Comparison of ENCODE assay signal across 8 mouse cellular contexts in genomic region chr10:72653797-72654196, GRCm38 (mm10). TPM values are rescaled to one million over a fixed set of nuclear protein-coding genes. Genes with fewer than 3 reads are reported as not detected.
DNase-seq lines count a peak whose midpoint lies in the region; ATAC-seq and TF ChIP-seq lines count a peak whose summit lies in the region.

No protein-coding gene starts in this region.

- H3K27ac ChIP-seq in heart, embryonic 13.5 days (replicated peaks), result peak overlapping the region; percentile 96
- H3K27ac ChIP-seq in forebrain, embryonic 15.5 days (replicated peaks), result peak overlapping the region; percentile 97
- peak overlapping the region; percentile 83 for H3K27ac ChIP-seq in liver, embryonic 16.5 days (ENCODE audit: low read length)

- H3K27me3 ChIP-seq in heart, embryonic 13.5 days (replicated peaks), result no peaks in the 10 kb centered on the region
- no peaks in the 10 kb centered on the region for H3K27me3 ChIP-seq in E14TG2a.4 (ENCODE audit: insufficient read depth, low read length)
- no peaks in the 10 kb centered on the region for H3K27me3 ChIP-seq in forebrain, embryonic 15.5 days
- no peaks in the 10 kb centered on the region for H3K27me3 ChIP-seq in liver, embryonic 16.5 days (ENCODE audit: control insufficient read depth, insufficient read depth, low read depth, low read length)

- peak overlapping the region; percentile 79 for H3K4me2 ChIP-seq in heart, embryonic 13.5 days
- H3K4me2 ChIP-seq in forebrain, embryonic 15.5 days (replicated peaks), result peak overlapping the region; percentile 52
- H3K4me2 ChIP-seq in liver, embryonic 16.5 days (ENCODE audit: low read depth, low read length), result peak overlapping the region; percentile 74

- no peak for TF ChIP-seq CTCF in E14TG2a.4 (conservative IDR thresholded peaks at IDR 0.05; ENCODE audit: low read length)

- H3K4me1 ChIP-seq in heart, embryonic 13.5 days, result peaks cover 26% of the 10 kb centered on the region
- H3K4me1 ChIP-seq in E14TG2a.4 (replicated peaks; ENCODE audit: low read depth, low read length), result peaks cover 61% of the 10 kb centered on the region
- peaks cover 31% of the 10 kb centered on the region for H3K4me1 ChIP-seq in forebrain, embryonic 15.5 days
- H3K4me1 ChIP-seq in liver, embryonic 16.5 days (ENCODE audit: control insufficient read depth, low read depth, low read length), result peaks cover 12% of the 10 kb centered on the region

- no peak overlapping the region for H3K9ac ChIP-seq in heart, embryonic 13.5 days
- no peak overlapping the region for H3K9ac ChIP-seq in forebrain, embryonic 15.5 days (replicated peaks)
- H3K9ac ChIP-seq in liver, embryonic 16.5 days (ENCODE audit: low read depth, low read length), result peak overlapping the region; percentile 16

- H3K9me3 ChIP-seq in heart, embryonic 13.5 days, result no peaks in the 10 kb centered on the region
- no peaks in the 10 kb centered on the region for H3K9me3 ChIP-seq in E14TG2a.4 (ENCODE audit: low read length)
- no peaks in the 10 kb centered on the region for H3K9me3 ChIP-seq in forebrain, embryonic 15.5 days
- H3K9me3 ChIP-seq in liver, embryonic 16.5 days (replicated peaks; ENCODE audit: control insufficient read depth, low read length), result no peaks in the 10 kb centered on the region

- 0 out of 2 replicates have a peak overlapping the region, but pooled peaks have one; percentile 90 for H3K4me3 ChIP-seq in heart, embryonic 13.5 days
- peak overlapping the region; percentile 93 for H3K4me3 ChIP-seq in E14TG2a.4 (replicated peaks; ENCODE audit: low read length)
- peak overlapping the region; percentile 92; the same call in 1 of the 2 replicates for H3K4me3 ChIP-seq in forebrain, embryonic 15.5 days
- peak overlapping the region; percentile 43 for H3K4me3 ChIP-seq in liver, embryonic 16.5 days (ENCODE audit: low read depth, low read length)

- no peak for DNase-seq in heart, adult 8-10 months (ENCODE audit: low spot score)
- no peak for DNase-seq in B cell, adult 2 months
- DNase-seq in kidney, adult 18-20 months, result no peak

- ATAC-seq in heart, embryonic 13.5 days (ENCODE audit: extremely low read depth, insufficient number of reproducible peaks, low FRiP score, low TSS enrichment), result no peak
- 0 out of 2 replicates have a peak, but pooled peaks have one; percentile 3 for ATAC-seq in forebrain, embryonic 15.5 days (replicated peaks)
- ATAC-seq in liver, embryonic 16.5 days (ENCODE audit: low read depth), result no peak
- no peak for ATAC-seq in CD4-positive, CD25-positive, alpha-beta regulatory T cell, adult 4 months

- 72% methylated on average over 2 of the region's 2 CpGs for WGBS in heart, embryonic 13.5 days
- WGBS in forebrain, embryonic 15.5 days, result 82% methylated on average over 2 of the region's 2 CpGs
- WGBS in liver, embryonic 16.5 days (ENCODE audit: insufficient replicate concordance), result 30% methylated on average over 2 of the region's 2 CpGs

- peaks cover 29% of the 10 kb centered on the region for H3K36me3 ChIP-seq in heart, embryonic 13.5 days
- H3K36me3 ChIP-seq in E14TG2a.4 (ENCODE audit: insufficient read depth, low read length), result peaks cover 33% of the 10 kb centered on the region
- peaks cover 23% of the 10 kb centered on the region for H3K36me3 ChIP-seq in forebrain, embryonic 15.5 days
- H3K36me3 ChIP-seq in liver, embryonic 16.5 days (ENCODE audit: control insufficient read depth, insufficient read depth), result peaks cover 22% of the 10 kb centered on the region

RNA-seq across cellular contexts. Expression of gene Zwint, which starts 0.8 kb away (rescaled TPM):
- polyA plus RNA-seq in heart, embryonic 13.5 days (2015; fragmentation: Nextera tagmentation; extraction: Ambion mirVana), result 268 and 283 TPM in 2 replicates
- 10 to 100 TPM; 45.5 to 55.1 (median 47.5) TPM for total RNA-seq in heart, adult 8-10 months (2022)
- polyA plus RNA-seq in forebrain, embryonic 15.5 days (2015; fragmentation: Nextera tagmentation; extraction: Ambion mirVana), result 523 and 561 TPM in 2 replicates
- polyA plus RNA-seq in liver, embryonic 16.5 days (2015; fragmentation: Nextera tagmentation; extraction: Ambion mirVana), result 129 and 141 TPM in 2 replicates
- polyA plus RNA-seq in CD4-positive, CD25-positive, alpha-beta regulatory T cell, adult 4 months (2017; shearing (Covaris generic)), result 100 to 1,000 TPM; 122 to 146 TPM

Comparison
In these comparisons a context has a peak if more than half of its experiments do, and no peak if none do; other contexts are left out.
1. H3K4me3 ChIP-seq: peak in every context shown above with its lines; median percentile 93 in E14TG2a.4; 92 in forebrain, embryonic 15.5 days; 90 in heart, embryonic 13.5 days; 43 in liver, embryonic 16.5 days.